Mouse (Mus musculus) embryonic fibroblast, embryonic 13.5 days (primary cell): ENCODE data around the gene Treml1.

Experiments used
- CTCF ChIP-seq: IDR thresholded peaks from 2 replicates; pipeline ENCODE4 v1.5.1; 2011; ENCODE audit warnings: mild to moderate bottlenecking, control low read depth, low read length, moderate library complexity, borderline replicate concordance; ENCODE audit not compliant: insufficient read depth
- POLR2A ChIP-seq: IDR thresholded peaks from 2 replicates; pipeline ENCODE4 v1.6.1; 2011; ENCODE audit warnings: low read depth, mild to moderate bottlenecking, control low read depth, low read length, moderate library complexity

GRCm38 (mm10) chr17:48363421-48363965 lies 3.8 kb downstream of the Treml1 start:
- TF ChIP-seq POLR2A (no peak), CTCF (no peak)
